Mouse (Mus musculus): ENCODE data around the gene Cks2. TPM values are rescaled to one million over a fixed set of nuclear protein-coding genes. Genes with fewer than 3 reads are reported as not detected.
"Not testable (repeated sequence)": the region's sequence is repeated elsewhere in the genome, so short reads cannot be mapped to it uniquely, and the experiment has no call there.

Gene Cks2
- polyA plus RNA-seq, 2 experiments from 2014 or later, result 77.3 to 94.3 TPM

DNA sequence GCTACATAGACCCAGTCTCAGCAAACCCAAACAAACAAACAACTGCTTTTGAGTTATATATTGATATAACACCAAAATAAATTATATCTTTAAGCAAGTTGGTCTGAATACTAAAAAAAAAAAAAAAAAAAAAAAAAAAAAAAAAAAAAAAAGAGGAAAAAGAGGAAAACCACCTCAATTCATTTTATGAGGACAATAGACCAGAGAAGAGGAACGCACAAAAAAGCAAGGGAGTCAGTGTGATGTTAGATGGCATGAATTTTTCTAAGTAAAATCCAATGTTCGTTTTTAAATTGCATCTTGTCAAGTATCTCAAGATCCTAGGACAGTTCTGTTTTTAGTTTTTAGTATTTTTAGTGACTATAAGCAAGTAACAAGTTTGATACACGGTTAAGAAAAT is 3.6 kb upstream of the Cks2 start:
- no peak for ATAC-seq

DNA sequence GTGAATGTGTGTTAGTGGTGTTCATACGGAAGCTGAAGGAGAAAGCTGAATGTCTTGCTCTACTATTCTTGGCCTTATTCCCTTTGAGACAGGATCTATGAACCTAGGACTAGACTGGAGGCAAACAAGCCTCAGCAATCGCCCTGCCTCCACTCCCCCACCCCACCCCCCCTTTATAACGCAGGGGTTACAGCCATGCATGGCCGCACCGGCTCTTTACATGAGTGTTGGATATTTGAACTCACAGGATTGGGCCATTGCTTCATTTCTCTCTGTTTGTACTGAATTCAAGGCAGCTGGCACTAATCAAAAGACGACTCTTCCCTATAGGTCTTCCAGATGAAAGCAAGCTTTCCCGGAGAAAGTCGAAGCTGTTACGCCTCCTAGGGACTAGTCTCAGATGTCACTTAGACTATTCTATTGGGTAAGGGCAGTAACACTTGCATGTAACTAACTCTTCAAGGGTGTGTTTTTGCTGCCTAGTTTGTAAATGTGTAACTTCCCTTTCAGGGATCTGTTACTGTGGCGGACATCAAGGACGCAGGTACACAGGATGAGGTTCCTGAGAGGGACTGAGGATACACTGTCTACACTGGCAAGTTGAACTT is 2.8 kb upstream of the Cks2 start:
- no peak for ATAC-seq

DNA sequence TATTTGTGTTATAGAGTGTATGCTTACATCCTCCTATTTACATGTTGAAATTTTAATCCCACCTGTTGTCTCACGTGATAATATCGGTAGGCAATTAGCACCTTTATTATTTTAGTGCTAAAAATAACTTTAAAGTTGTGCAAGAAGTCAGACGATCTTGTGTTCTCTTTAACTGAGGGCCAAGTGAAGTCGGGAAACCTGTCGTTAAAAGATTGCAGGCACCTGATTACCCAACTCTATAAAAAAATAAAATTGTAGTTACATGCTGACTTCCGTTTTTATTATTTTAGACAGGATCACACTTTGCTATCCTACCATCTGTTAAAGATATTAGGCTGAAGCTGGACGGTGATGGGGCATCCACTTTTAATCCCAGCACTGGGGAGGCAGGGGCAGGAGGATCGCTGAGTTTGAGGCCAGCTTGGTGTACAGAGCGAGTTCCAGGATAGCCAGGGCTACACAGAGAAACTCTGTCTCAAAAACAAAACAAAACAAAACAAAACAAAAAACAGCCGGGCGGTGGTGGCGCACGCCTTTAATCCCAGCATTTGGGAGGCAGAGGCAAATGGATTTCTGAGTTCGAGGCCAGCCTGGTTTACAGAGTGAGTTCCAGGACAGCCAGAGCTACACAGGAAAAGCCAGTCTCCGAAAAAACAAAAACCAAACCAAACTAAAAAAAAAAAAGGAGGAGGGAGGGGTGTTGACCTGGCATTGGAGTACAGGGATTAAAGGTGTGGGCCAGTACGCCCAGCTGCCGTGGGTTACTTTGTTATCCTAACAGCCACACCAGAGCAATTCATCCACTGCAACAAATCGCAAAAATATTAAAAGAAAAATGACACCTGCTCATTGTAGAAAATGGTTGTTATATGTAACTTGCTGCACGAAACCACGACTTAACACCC is 856 bp upstream of the Cks2 start:
- no peak for ATAC-seq

- no peak for ATAC-seq
Observed at GRCm38 (mm10) chr13:51645872-51646271, 840 bp downstream of the Cks2 start.

- ATAC-seq, result no peak
Observed at GRCm38 (mm10) chr13:51646362-51647027, 1.5 kb downstream of the Cks2 start.

DNA sequence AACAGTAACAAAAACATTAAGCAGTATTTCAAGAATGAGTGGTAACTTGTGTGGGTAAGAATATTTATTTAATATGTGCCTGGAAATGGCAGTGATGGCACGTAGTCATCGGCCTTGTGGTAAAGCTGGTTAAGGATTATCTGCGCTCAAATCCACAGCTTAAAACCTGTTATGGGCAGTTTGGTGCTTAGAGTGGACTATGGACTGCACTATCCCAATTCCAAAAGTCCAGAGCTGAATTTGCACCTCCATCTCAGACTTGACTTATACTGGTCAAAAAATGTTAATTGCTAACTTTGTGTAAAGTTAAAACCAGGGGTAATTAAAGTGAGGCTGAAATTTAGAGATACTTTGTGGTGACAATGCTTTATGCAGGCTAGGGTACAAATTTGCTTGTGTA is 2.7 kb downstream of the Cks2 start:
- ATAC-seq, result no peak

DNA sequence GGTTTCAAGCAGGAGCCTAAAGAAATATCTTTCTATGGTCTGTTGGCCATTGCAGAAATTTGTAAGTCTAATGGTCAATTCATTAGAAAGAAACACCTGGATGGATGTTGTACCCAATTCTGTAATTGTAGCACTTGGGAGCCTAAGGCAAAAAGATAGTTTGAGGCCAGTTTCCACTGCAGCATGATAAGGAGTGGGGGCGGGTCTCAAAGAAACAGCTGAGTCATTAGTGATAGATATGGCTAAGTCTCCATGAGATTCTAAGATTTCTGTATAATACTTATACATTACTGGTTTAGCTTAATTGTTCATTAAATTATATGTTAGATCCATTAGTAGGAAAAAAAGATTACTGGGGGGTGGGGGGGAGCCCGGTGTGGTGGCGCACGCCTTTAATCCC is 3.2 kb downstream of the Cks2 start:
- ATAC-seq, result no peak

- ATAC-seq, result no peak
Observed at GRCm38 (mm10) chr13:51649740-51650139, 4.7 kb downstream of the Cks2 start.

GRCm38 (mm10) chr13:51651408-51652064 is 6.5 kb downstream of the Cks2 start, which contains the start of gene Secisbp2:
Gene Secisbp2, plus strand, starts transcription at chr13:51651697.
- peak; percentile 92 for ATAC-seq

GRCm38 (mm10) chr13:51653159-51653558 is 8.1 kb downstream of the Cks2 start:
- no peak for ATAC-seq

DNA sequence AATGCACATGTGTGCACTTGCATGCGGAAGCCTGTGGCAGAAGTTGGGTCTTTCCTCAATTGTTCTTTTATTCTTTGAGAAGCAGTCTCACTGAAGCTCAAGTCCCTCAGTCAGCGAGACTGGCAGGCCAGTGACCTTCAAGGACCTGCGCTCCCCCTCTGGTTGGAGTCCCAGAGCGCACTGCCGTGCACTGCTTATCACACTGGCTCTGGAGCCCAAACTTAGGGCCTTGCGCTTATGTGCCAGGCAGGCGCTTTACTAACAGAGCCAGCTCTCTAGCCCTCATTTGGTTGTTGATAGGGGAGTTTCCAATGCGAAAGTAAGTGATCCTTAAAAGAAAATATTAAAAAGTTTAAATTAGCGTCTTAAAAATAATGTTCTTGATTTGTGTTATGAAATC is 8.9 kb downstream of the Cks2 start:
- no peak for ATAC-seq

GRCm38 (mm10) chr13:51656516-51657235 is 11.6 kb downstream of the Cks2 start:
- no peak for ATAC-seq

GRCm38 (mm10) chr13:51658094-51658493 is 13.1 kb downstream of the Cks2 start:
- no peak for ATAC-seq

DNA sequence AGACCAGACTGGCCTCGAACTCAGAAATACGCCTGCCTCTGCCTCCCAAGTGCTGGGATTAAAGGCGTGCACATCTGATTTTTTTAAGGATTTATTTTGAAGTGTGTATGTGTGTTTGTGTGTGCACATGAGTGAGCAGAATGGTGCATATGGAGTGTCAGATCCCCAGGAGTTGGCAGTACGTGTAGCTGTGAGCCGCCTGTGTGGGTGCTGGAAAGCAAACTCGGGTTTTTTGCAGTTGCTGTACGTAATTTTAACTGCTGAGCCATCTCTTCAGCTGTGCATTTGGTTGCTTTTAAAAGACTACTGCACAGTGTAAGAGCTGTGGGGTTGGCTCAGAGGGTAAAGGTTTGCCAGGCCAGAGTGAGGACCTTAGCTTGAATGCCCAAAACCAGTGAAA is 14.5 kb downstream of the Cks2 start:
- ATAC-seq, result no peak

DNA sequence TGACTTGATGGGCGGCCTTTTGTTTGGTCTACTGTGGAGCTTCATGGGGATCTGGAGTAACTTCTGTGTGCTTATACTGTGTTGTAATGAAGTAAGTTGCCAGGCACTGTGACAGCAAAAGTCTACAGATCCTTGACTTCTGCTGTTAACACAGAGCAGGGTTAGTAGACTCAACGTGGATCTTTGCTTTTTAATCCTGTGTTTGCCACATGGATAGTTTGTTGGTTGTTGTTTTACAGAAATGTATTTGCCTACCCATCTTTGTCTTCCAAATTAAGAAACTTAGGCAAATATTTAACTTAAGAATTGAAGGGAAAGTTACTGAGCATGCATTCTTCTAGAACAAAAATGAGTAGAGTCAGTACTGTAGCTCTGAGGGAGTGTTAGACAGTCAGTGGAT is 18.5 kb downstream of the Cks2 start:
- ATAC-seq, result no peak

- ATAC-seq, result not testable (repeated sequence)
Observed at GRCm38 (mm10) chr13:51668195-51668594, 23.2 kb downstream of the Cks2 start.

DNA sequence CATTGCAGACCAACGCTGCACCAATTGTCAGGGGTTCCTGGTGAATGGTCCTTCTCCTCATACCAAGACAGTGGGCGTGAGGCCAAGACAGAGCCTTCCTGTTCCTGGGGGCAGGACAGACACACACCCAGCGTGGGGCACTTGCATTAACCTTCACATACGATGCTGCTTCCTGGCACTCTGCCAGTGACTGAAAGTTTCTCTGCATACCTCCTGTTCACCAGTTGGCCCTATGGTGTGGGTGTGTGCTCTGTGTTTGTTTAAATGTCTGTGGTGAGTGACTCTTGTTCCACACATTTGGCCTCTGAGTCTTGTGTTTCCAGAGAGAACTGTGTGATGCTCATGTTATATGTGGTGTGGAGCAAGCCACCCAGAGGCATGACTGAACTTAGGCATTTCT is 31.6 kb downstream of the Cks2 start:
- ATAC-seq, result peak; percentile 41

- peak; percentile 71 for ATAC-seq
Observed at GRCm38 (mm10) chr13:51677041-51677440, 32.0 kb downstream of the Cks2 start.

- ATAC-seq, result no peak
Observed at GRCm38 (mm10) chr13:51677630-51678185, 32.7 kb downstream of the Cks2 start.

DNA sequence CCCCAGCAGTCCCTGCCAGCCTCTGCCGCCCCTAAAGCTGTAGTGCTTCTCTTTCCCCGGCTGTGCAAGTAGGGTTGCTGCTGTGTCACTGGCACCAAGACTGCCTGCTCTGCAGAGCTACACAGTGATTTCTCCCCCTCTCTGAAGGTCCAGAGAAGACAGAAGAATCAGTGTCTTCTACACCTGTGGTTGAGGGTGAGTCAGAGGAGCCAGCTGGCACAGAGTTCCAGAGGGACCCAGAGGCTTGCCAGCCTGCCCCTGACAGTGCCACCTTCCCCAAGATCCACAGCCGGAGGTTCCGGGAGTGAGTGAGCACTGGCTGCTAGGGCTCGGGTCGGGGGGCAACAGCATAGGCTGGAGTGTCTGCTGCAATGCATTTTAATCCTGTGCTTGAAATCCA is 33.7 kb downstream of the Cks2 start:
- no peak for ATAC-seq

DNA sequence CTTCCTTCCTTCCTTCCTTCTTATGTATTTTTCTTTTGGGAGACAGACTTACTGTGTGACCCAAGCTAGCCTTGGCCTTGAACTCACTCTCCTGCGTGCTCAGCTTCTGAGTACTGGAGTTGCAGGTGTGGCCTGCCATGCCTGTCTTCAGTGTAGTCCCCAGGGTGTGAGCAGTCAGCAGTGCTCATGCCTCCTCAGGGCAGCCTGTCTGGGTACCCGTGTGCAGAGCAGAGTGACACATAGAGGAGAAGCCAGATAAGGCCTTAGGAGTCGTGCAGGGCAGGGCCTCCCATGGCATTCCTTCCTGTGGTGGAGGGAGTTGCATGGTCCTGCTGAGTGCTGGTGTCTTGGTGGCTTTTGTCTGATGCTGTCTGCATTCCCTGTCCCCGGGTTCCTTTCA is 34.3 kb downstream of the Cks2 start:
- ATAC-seq, result no peak

- ATAC-seq, result no peak
Observed at GRCm38 (mm10) chr13:51681076-51681475, 36.0 kb downstream of the Cks2 start.
